Mouse (Mus musculus) brown adipose tissue, adult 24 weeks (tissue): Measurements from ENCODE around the gene Hcrtr1. TPM values are rescaled to one million over a fixed set of nuclear protein-coding genes. Genes with fewer than 3 reads are reported as not detected.

Source experiments
- H3K27ac ChIP-seq: fragments of 200-500 bp; replicated peaks from 2 replicates; pipeline ENCODE4 v1.5.1; 2012; ENCODE audit warnings: low read depth, mild to moderate bottlenecking, low read length
- H3K4me1 ChIP-seq: fragments of 200-500 bp; 2 replicates; pipeline ENCODE4 v1.6.1; 2012; ENCODE audit warnings: low read length, mixed read lengths; ENCODE audit not compliant: control insufficient read depth, insufficient read depth, insufficient read length
- H3K4me3 ChIP-seq: fragments of 200-500 bp; 2 replicates; pipeline ENCODE4 v1.5.1; 2012; ENCODE audit warnings: low read depth, mild to moderate bottlenecking, low read length, moderate library complexity; ENCODE audit not compliant: insufficient read depth
- polyA plus RNA-seq: library from polyadenylated mRNA; stranded (reverse); fragments of >200 nt; gene quantifications from 2 replicates; pipeline ENCODE4 v1.2.4, GENCODE M21; 2012; ENCODE audit not compliant: missing spikeins, insufficient read depth, insufficient read length

The Hcrtr1 gene
- not detected in 2 replicates for polyA plus RNA-seq

DNA sequence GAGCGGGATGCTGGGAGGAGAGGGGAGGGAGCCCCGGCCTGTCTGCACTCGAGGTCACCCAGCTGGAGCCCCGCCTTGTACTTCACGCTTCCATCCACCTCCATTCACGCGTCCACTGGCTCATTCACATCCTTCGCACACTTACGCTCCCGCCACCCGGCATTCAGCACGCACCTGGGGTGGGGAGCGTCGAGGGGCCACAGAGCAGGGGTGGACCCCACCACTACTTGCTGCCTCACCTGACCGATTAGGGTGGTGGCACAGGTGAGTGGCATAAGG lies at the start of gene Hcrtr1:
Gene Hcrtr1 (minus strand): TSS at position 146 of the 279 bp plus-strand sequence.
- peak within 1 kb of the TSS; percentile 36 for H3K4me3 ChIP-seq
- H3K27ac ChIP-seq: no peak within 1 kb of the TSS
- H3K4me1 ChIP-seq: 0 out of 2 replicates have a peak, but pooled peaks cover 3% of the 10 kb centered on the region

DNA sequence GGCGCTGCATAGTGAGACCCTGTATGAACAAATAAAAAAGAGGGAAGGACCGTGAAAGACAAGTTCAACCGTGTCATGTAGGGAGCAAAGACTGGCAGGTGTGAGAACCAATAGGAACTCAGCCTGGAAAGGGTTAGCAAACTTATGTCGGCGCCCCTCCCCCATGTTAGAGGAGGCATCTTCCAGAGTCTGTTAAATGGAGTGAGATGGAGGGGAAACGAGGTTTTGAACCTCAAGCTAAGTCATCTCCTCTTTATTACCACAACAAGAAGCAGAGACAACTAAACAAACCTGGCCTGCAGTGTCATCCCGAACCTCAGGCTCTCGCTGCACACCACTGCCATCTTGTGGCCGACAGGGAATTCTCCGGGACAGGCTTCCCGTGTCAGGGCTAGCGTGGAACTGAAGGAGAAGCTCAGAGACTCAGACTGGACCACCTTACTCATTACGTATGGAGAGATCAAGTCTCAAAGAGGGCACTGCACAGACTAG lies 49.7 kb upstream of the Hcrtr1 start:
- Histone ChIP-seq H3K4me3 (no peak overlapping the region), H3K27ac (no peak overlapping the region), H3K4me1 (no peaks in the 10 kb centered on the region)

DNA sequence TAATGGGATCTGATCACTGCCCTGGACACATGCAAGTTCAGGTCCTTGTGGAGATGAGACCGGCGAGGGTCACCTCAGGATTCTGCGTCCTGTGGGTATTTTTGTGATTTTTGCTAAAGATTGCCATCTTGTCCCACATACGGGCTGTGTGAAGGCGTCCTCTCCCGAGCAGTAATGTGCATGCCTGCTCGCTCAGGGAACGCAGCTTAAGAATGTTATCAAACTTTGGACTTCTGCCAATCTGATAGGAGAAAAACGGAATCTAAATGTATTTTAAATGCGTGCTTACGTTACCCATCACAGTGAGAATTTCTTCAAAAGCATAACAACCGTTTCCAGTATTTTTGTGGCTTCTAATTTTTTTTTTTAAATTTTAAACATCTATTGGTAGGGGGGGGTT lies 47.7 kb upstream of the Hcrtr1 start:
- Histone ChIP-seq H3K4me1 (no peaks in the 10 kb centered on the region), H3K4me3 (no peak overlapping the region), H3K27ac (no peak overlapping the region)

DNA sequence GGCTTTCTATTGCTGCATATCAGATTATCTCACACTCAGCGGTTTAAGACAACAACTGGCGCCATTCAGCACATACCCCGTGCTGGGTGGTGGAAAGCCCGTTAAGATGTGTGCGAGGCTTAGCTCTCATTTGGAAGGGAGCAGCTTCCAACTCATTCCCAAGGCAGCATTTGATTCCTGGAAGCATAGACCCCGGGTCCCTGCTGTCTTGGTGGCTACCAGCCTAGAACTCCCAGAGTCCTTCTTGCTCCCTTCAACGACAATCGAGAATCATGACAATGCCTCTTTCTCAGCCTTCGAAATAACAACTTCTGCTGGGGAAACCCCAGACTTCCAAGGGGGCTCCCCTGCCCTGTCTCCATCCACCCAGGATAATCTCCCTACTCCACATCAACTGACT lies 47.3 kb upstream of the Hcrtr1 start:
- Histone ChIP-seq H3K4me1 (peaks cover 2% of the 10 kb centered on the region; the same call in 1 of the 2 replicates), H3K4me3 (no peak overlapping the region), H3K27ac (no peak overlapping the region)

DNA sequence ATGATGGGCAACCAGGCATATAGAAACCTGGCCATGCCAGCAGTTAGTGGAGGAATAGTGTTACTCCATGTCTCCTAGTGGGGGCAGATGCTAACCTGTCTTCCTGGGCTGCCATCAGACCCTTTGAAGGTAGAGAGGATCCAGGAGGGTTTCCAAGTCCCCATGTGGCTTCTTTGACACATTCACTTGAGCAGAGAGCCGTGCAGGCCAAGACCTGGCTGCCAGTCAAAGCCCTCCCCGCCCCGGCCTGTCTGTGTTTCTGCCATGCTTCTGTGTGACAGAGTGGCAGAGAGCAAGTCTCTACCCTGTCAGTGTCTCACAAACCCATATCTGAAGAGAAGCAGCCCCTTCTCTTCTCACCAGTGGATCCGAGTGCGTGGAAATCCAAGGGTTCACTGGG lies 44.7 kb upstream of the Hcrtr1 start:
- H3K4me3 ChIP-seq: no peak overlapping the region
- peaks cover 2% of the 10 kb centered on the region; the same call in 1 of the 2 replicates for H3K4me1 ChIP-seq
- H3K27ac ChIP-seq: no peak overlapping the region

DNA sequence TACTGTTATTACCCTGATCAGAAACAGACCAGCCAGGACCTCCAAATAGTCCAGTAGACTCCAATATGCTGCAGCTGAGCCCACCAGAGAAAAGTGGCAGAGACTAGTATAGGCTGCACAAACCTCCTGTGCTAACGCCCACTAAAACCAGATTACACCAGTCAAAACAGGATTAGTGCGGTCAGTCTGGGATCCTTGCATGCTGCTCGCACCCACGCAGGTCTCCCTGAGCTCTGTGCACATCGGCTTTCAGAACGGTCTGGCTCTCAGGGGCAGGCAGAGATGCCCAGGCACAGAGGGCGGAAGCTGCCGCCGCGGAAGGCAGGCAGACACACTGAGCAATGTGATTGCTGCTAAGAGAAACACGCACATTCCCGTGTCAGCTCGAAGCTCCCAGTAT lies 43.9 kb upstream of the Hcrtr1 start:
- Histone ChIP-seq H3K4me1 (peaks cover 4% of the 10 kb centered on the region; the same call in 1 of the 2 replicates), H3K27ac (no peak overlapping the region), H3K4me3 (no peak overlapping the region)

DNA sequence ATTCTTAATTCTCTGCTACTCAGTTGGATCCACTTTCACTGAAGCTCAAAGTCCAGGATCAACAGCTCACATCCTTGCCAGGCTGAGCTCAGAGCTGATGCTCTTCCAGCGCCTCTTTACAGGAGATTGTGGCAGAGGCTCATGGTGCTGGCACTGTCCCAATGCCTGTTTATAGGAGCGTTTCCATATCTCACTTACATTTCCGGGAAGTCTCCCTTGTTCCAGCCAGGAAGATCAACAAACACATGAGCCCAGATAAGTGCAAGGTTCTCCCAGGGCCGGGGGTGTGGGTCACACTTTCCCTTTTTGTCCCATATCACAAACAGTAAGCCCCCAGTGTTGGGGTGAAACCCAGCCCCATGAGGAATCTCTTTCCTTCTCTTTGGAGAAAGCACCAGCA lies 42.7 kb upstream of the Hcrtr1 start:
- Histone ChIP-seq H3K4me1 (peaks cover 14% of the 10 kb centered on the region), H3K4me3 (no peak overlapping the region), H3K27ac (no peak overlapping the region)

DNA sequence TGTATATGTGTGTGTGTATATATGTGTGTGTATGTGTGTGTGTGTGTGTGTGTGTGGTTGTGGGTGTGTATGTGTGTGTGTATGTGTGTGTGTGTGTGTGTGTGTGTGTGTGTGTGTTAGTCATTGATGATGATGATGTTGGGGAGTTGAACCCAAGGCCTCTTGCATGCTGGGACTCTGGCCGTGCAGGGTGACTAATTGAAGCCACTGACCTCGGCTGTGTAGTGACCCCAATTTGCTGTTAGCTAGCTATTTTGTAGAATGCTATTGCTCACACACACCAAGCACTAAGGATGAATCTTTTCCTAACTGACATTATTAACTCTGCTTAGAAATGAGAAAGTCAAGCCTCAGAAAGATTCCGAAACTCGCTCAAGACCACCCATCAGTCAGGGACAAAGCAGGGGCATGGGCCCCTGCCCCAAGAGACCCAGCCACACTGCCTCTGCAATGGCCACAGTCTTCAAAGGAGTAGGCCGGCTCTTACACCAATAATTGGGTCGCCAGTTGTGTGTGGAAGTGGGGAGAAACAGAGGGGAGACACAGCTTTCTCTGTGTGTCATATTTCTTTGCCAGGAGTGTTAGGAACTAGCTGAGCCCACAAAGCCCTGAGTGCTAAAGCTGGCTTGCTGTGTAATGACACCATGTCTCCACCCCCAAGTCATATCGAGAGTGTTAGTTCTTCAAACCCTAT lies 41.9 kb upstream of the Hcrtr1 start:
- no peak overlapping the region for H3K27ac ChIP-seq
- H3K4me1 ChIP-seq: peaks cover 21% of the 10 kb centered on the region
- H3K4me3 ChIP-seq: no peak overlapping the region

DNA sequence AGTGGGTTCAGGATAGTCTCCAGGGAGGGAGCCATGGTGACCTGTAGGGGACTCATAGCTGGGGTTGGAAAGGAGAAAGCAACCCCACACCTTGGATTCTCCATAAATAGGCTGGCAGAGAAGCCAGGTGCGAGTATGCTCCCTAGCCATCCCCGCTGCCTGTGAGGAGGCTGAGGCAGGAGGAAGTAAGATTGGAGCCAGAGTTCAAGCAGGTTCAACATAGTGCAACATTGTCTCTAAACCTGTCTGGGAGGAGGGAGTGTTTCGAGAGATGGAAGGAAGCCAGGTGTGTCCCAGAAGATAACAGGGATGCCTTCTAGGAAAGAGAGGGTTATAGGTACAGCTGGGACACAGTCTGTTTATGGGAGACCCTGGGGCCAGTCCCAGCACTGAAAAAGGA lies 40.7 kb upstream of the Hcrtr1 start:
- Histone ChIP-seq H3K4me1 (peaks cover 26% of the 10 kb centered on the region), H3K27ac (no peak overlapping the region), H3K4me3 (no peak overlapping the region)

DNA sequence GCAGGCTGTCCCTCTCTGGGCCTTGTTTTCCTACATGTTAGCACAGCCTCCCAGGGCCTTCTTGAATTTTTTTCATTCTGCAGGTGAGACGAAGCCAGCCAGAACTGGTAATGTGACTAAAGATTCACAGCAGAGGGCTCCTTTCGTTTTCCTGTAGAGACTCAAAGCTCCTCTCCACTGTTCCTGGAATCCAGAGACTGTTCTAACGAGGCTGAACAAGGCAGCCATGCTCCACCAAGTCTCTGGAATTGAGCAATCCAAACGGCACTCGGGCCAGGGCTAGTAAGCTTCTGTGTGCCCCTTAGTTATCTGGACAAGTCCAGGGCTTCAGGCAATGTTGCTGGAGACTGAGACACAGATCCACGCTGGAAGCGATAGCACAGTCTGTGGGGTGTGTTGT lies 38.4 kb upstream of the Hcrtr1 start:
- Histone ChIP-seq H3K4me3 (no peak overlapping the region), H3K27ac (peak overlapping the region; percentile 98), H3K4me1 (peaks cover 26% of the 10 kb centered on the region)

DNA sequence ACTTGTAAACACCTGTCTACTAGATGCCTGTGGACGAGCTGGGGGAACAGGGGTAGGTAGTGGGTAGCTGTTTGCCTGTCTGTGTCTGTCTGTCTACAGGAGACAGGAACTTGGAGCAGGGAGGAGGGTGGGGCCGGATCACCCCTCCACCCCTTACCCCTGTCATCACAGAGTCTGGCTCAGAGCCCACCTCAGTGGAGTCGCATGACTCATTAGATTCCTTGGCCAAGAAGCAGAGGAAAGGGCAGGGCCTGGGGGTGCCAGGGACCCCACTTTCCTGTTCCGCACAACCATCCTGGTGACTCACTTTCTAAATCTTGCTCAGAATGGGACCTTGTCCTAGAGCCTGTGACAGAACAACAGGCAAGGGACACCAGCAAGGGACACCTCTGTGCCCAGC lies 37.9 kb upstream of the Hcrtr1 start:
- Histone ChIP-seq H3K4me3 (no peak overlapping the region), H3K4me1 (peaks cover 26% of the 10 kb centered on the region), H3K27ac (peak overlapping the region; percentile 98)

DNA sequence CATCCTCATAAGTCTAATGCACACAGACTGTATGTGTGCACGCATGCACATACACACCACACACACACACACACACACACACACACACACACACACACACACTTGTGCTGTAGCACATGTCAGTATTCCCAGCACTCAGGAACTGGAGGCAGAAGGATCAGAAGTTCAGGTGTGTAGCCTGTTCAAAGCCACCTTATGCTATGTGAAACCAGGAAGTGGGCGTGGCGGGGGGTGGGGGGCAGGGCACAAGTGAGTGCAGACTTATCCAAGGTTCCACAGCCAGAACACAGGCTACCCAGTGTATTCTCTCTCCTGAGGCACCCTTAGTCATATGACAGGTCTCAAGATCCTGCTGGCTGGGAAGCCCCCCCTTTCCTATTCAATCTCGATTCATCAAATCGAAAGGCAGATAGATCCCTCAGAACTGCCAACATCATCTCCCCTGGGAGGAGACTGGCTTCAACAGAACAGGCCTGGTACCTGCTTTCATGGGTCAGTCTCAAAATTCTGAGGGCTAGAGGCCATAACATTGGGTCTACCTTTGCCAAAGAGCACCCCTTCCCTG lies 37.1 kb upstream of the Hcrtr1 start:
- peaks cover 30% of the 10 kb centered on the region for H3K4me1 ChIP-seq
- no peak overlapping the region for H3K4me3 ChIP-seq
- peak overlapping the region; percentile 98 for H3K27ac ChIP-seq

DNA sequence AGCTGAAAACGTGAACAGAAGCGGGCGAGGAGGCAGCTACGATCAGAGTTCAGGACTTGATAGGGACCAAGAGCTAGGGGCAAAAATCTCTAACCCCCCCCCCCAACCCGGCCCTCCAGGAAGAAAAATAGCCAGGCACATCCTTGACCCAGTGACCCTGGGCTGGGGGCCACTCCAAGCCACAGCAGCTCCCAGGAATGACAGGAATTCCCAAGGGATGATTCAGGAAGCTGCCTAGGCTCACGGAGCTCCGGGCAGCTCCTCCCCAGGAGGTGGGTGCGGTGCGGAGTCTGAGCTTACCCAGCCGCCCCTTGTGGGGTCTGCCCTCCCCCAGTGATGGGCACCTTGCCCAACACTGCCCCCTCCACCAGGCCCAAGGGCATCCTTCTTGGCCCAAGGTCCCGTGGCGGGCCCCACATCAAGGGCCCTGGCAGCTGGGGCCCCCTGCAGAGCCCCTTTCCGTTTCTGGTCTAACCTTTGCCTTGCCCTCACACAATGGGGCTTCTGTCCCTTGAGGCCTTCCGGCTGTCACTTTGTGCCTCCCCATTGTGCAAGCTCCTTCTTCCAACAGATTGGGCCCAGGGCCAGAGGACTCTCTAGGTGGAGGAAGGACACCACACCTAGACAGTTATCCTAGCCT lies 36.0 kb upstream of the Hcrtr1 start, which contains the start of gene Tinagl1:
Gene Tinagl1 (minus strand): TSS at position 51 of the 640 bp plus-strand sequence.
- peak within 1 kb of the TSS; percentile 98 for H3K27ac ChIP-seq
- H3K4me1 ChIP-seq: peaks cover 30% of the 10 kb centered on the region
- peak within 1 kb of the TSS; percentile 66 for H3K4me3 ChIP-seq

DNA sequence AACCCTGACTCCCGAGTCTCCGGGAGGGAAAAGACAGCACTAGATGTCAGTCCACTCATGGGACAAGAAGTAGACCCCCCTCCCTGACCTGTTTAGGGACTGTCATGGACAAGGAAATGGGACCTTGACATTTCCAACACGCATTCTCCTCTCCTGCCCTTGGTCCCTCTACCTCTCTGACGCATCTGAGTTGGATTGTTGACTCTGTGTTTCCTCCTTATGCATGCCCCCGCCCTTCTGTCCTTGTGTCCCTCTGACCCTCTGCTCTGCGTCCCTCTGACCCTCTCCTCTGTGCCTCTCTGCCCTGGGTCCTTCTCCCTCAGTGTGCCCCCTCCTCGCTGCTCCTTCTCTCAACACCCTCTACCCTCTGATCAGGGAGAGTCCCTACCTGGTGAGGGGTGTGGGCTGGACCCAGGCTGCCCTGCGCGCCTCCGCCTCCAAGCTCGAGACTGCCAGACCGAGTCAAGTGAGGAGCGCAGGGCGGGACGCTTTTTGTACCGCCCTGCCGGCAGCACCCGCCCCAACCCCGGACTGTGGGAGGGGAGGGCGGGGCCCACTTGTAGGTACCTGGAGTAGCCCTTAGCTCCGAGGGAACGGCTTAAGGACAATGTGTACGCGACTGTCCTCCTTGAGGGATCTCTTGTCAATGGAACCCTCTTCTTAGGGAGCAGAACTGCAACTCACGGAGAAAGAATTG lies 35.3 kb upstream of the Hcrtr1 start:
- peaks cover 34% of the 10 kb centered on the region for H3K4me1 ChIP-seq
- H3K27ac ChIP-seq: peak overlapping the region; percentile 98
- H3K4me3 ChIP-seq: peak overlapping the region; percentile 66

DNA sequence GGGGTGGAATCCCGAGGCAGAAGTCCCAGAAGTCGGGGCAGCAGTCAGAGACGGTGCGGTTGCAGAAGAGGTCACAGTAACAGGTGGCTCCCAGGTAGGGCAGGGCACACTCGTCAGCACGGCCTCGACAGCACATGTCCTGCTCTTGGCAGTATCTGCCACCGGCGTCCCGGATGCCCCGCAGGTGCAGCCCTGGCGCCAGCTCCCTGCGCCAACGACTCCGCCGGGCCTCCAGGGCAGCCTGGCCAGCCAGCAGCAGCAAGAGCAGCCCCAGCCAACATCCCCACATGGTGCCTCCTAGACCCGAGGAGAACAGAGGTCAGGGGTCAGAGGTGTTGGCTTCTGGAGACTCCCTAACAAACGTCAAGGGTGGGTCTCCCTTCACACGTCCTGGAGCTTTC lies 34.8 kb upstream of the Hcrtr1 start:
- Histone ChIP-seq H3K4me1 (peaks cover 40% of the 10 kb centered on the region), H3K27ac (peak overlapping the region; percentile 94), H3K4me3 (peak overlapping the region; percentile 66)
